Mouse (Mus musculus) kidney, postnatal 0 days (tissue): ENCODE data around the gene Matn4. TPM values are rescaled to one million over a fixed set of nuclear protein-coding genes. Genes with fewer than 3 reads are reported as not detected.

Experiments
- ATAC-seq: fragments of 200-750 bp; cut with Nextera tagmentation; replicated peaks from 2 replicates; pipeline ENCODE4 v1.8.0; 2017; ENCODE audit warnings: low read depth, moderate number of reproducible peaks, moderate TSS enrichment, moderate library complexity; ENCODE audit not compliant: low FRiP score
- DNase-seq: peaks from one replicate; pipeline ENCODE4 v3.0.0-alpha.2; 2016; ENCODE audit warnings: low spot score
- H3K27ac ChIP-seq: fragments of 300-500 bp; sonication (generic); 2 replicates; pipeline ENCODE4 v1.5.1; 2014; ENCODE audit warnings: mild to moderate bottlenecking
- H3K27me3 ChIP-seq: fragments of 300-500 bp; sonication (generic); 2 replicates; pipeline ENCODE4 v1.6.1; 2014; ENCODE audit warnings: low read length, mixed read lengths; ENCODE audit not compliant: insufficient read depth
- H3K36me3 ChIP-seq: fragments of 300-500 bp; sonication (generic); 2 replicates; pipeline ENCODE4 v1.6.1; 2014; ENCODE audit warnings: low read length, mixed read lengths; ENCODE audit not compliant: insufficient read depth
- H3K4me1 ChIP-seq: fragments of 300-500 bp; sonication (generic); replicated peaks from 2 replicates; pipeline ENCODE4 v1.6.1; 2014; ENCODE audit warnings: antibody characterized with exemption, low read length, mixed read lengths; ENCODE audit not compliant: insufficient read depth
- H3K4me2 ChIP-seq: fragments of 300-500 bp; sonication (generic); 2 replicates; pipeline ENCODE4 v1.6.1; 2014; ENCODE audit warnings: mild to moderate bottlenecking, low read length, moderate library complexity, mixed read lengths
- H3K4me3 ChIP-seq: fragments of 300-500 bp; sonication (generic); replicated peaks from 2 replicates; pipeline ENCODE4 v1.5.1; 2014; ENCODE audit warnings: low read depth, low read length
- H3K9ac ChIP-seq: fragments of 300-500 bp; sonication (generic); 2 replicates; pipeline ENCODE4 v1.6.1; 2014; ENCODE audit warnings: low read depth, low read length
- H3K9me3 ChIP-seq: fragments of 300-500 bp; sonication (generic); replicated peaks from 2 replicates; pipeline ENCODE4 v1.6.1; 2016; ENCODE audit warnings: low read length, inconsistent platforms, mixed read lengths
- CTCF ChIP-seq: IDR thresholded peaks from 2 replicates; pipeline ENCODE4 v1.5.1; 2016; ENCODE audit warnings: antibody characterized with exemption, low read depth, mild to moderate bottlenecking, moderate library complexity
- WGBS: fragments of 180-500 bp; shearing (Covaris S2); extraction: QIAGEN DNeasy Blood & Tissue Kit; methylation state at CpG from one replicate; pipeline ENCODE4 v1.1.7; 2014; 5-methylcytosine and 5-hydroxymethylcytosine counted together
- polyA plus RNA-seq: library from polyadenylated mRNA; unstranded; fragments of >200 nt; fragmentation: Nextera tagmentation; extraction: Ambion mirVana; gene quantifications from 2 replicates; pipeline ENCODE4 v1.2.1, GENCODE M21; 2015

Gene Matn4
- polyA plus RNA-seq, 1 experiment from 2014 or later: 0.46 TPM

- no peak for ATAC-seq
Observed at GRCm38 (mm10) chr2:164382971-164383370, 22.0 kb downstream of the Matn4 start.

GRCm38 (mm10) chr2:164381726-164382125 is 23.2 kb downstream of the Matn4 start:
- DNase-seq (no peak), ATAC-seq (no peak)
- no peaks in the 10 kb centered on the region for H3K27me3 ChIP-seq
- H3K4me1 ChIP-seq: 0 out of 2 replicates have a peak, but pooled peaks cover 5% of the 10 kb centered on the region
- H3K9me3 ChIP-seq: no peaks in the 10 kb centered on the region
- 79% methylated on average over 8 of the region's 8 CpGs for WGBS
- no peak overlapping the region for H3K4me2 ChIP-seq
- TF ChIP-seq CTCF: peak; percentile 14; the same call in 1 of the 2 replicates
- H3K9ac ChIP-seq: no peak overlapping the region
- no peaks in the 10 kb centered on the region for H3K36me3 ChIP-seq
- no peak overlapping the region for H3K27ac ChIP-seq
- H3K4me3 ChIP-seq: no peak overlapping the region

More at GRCm38 (mm10) chr2:164382971-164383370, 22.0 kb downstream of the Matn4 start:
- H3K9ac ChIP-seq: no peak overlapping the region
- no peak overlapping the region for H3K4me3 ChIP-seq
- H3K4me2 ChIP-seq: no peak overlapping the region
- 0 out of 2 replicates have a peak, but pooled peaks cover 5% of the 10 kb centered on the region for H3K4me1 ChIP-seq
- TF ChIP-seq CTCF: no peak
- no peak overlapping the region for H3K27ac ChIP-seq
- H3K9me3 ChIP-seq: no peaks in the 10 kb centered on the region
- peaks cover 4% of the 10 kb centered on the region; the same call in 1 of the 2 replicates for H3K27me3 ChIP-seq
- no peak for DNase-seq
- H3K36me3 ChIP-seq: no peaks in the 10 kb centered on the region
- WGBS: 74% methylated on average over 3 of the region's 3 CpGs

- no peaks in the 10 kb centered on the region for H3K27me3 ChIP-seq
- H3K36me3 ChIP-seq: no peaks in the 10 kb centered on the region
- peak; percentile 30 for DNase-seq
- no peak overlapping the region for H3K4me2 ChIP-seq
- H3K4me3 ChIP-seq: no peak overlapping the region
- H3K4me1 ChIP-seq: no peaks in the 10 kb centered on the region
- H3K9me3 ChIP-seq: no peaks in the 10 kb centered on the region
- ATAC-seq: no peak
- H3K9ac ChIP-seq: no peak overlapping the region
- H3K27ac ChIP-seq: no peak overlapping the region
- TF ChIP-seq CTCF: no peak
- 79% methylated on average over 15 of the region's 15 CpGs for WGBS
Observed at GRCm38 (mm10) chr2:164377478-164378426, 27.2 kb downstream of the Matn4 start.

GRCm38 (mm10) chr2:164373187-164373586 is 31.8 kb downstream of the Matn4 start:
- Histone ChIP-seq H3K9ac (no peak overlapping the region), H3K9me3 (no peaks in the 10 kb centered on the region), H3K4me1 (no peaks in the 10 kb centered on the region), H3K4me3 (no peak overlapping the region), H3K36me3 (no peaks in the 10 kb centered on the region), H3K27ac (no peak overlapping the region), H3K27me3 (no peaks in the 10 kb centered on the region), H3K4me2 (no peak overlapping the region)
- ATAC-seq (no peak), DNase-seq (no peak)
- 33% methylated on average over 4 of the region's 4 CpGs for WGBS
- no peak for TF ChIP-seq CTCF

- no peak for DNase-seq
- Histone ChIP-seq H3K27me3 (no peaks in the 10 kb centered on the region), H3K36me3 (no peaks in the 10 kb centered on the region), H3K9me3 (no peaks in the 10 kb centered on the region), H3K27ac (no peak overlapping the region), H3K4me2 (no peak overlapping the region), H3K9ac (no peak overlapping the region), H3K4me1 (no peaks in the 10 kb centered on the region), H3K4me3 (no peak overlapping the region)
- no peak for TF ChIP-seq CTCF
- 16% methylated on average over 3 of the region's 3 CpGs for WGBS
- no peak for ATAC-seq
Observed at GRCm38 (mm10) chr2:164372408-164373053, 32.4 kb downstream of the Matn4 start.

GRCm38 (mm10) chr2:164371371-164371770 is 33.6 kb downstream of the Matn4 start:
- H3K27ac ChIP-seq: no peak overlapping the region
- DNase-seq: no peak
- H3K27me3 ChIP-seq: no peaks in the 10 kb centered on the region
- no peak overlapping the region for H3K4me3 ChIP-seq
- whole genome bisulfite sequencing: 85% methylated on average over 3 of the region's 3 CpGs
- H3K9me3 ChIP-seq: no peaks in the 10 kb centered on the region
- no peak for TF ChIP-seq CTCF
- no peak overlapping the region for H3K9ac ChIP-seq
- H3K4me2 ChIP-seq: no peak overlapping the region
- no peak for ATAC-seq
- H3K36me3 ChIP-seq: no peaks in the 10 kb centered on the region
- no peaks in the 10 kb centered on the region for H3K4me1 ChIP-seq
